Mouse (Mus musculus): ENCODE data around the gene Nos1ap.
A peak's percentile ranks its signal among the peaks of the same experiment; 100 is the strongest.

Nos1ap gene

GRCm38 (mm10) chr1:170419961-170420360 is 169.7 kb downstream of the Nos1ap start:
- no peak for DNase-seq (ENCODE audit: low spot score in 2 of 2)

GRCm38 (mm10) chr1:170418131-170418530 is 171.5 kb downstream of the Nos1ap start:
- no peak for DNase-seq (ENCODE audit: low spot score in 2 of 2)

- no peak for DNase-seq (ENCODE audit: low spot score in 2 of 2)
Observed at GRCm38 (mm10) chr1:170416967-170417366, 172.7 kb downstream of the Nos1ap start.

- no peak for DNase-seq (ENCODE audit: low spot score in 2 of 2)
Observed at GRCm38 (mm10) chr1:170416206-170416605, 173.5 kb downstream of the Nos1ap start.

GRCm38 (mm10) chr1:170415395-170415794 is 174.3 kb downstream of the Nos1ap start:
- no peak for DNase-seq (ENCODE audit: low spot score in 2 of 2)

- DNase-seq (ENCODE audit: low spot score in 2 of 2): no peak
Observed at GRCm38 (mm10) chr1:170410402-170411191, 179.1 kb downstream of the Nos1ap start.

- no peak for DNase-seq (ENCODE audit: low spot score in 2 of 2)
Observed at GRCm38 (mm10) chr1:170409091-170409490, 180.6 kb downstream of the Nos1ap start.

GRCm38 (mm10) chr1:170406921-170407320 is 182.7 kb downstream of the Nos1ap start:
- DNase-seq (ENCODE audit: low spot score in 2 of 2): no peak

GRCm38 (mm10) chr1:170405152-170405551 is 184.5 kb downstream of the Nos1ap start:
- no peak for DNase-seq (ENCODE audit: low spot score in 2 of 2)

GRCm38 (mm10) chr1:170402682-170403081 is 187.0 kb downstream of the Nos1ap start:
- DNase-seq (ENCODE audit: low spot score in 2 of 2): no peak

GRCm38 (mm10) chr1:170398866-170399265 is 190.8 kb downstream of the Nos1ap start:
- no peak for DNase-seq (ENCODE audit: low spot score in 2 of 2)

- DNase-seq (ENCODE audit: low spot score in 2 of 2): no peak
Observed at GRCm38 (mm10) chr1:170395101-170395500, 194.6 kb downstream of the Nos1ap start.

- DNase-seq (ENCODE audit: low spot score in 2 of 2): no peak
Observed at GRCm38 (mm10) chr1:170394641-170395040, 195.0 kb downstream of the Nos1ap start.

GRCm38 (mm10) chr1:170392771-170393728 is 196.6 kb downstream of the Nos1ap start:
- DNase-seq (ENCODE audit: low spot score in 2 of 2): no peak

GRCm38 (mm10) chr1:170387180-170387912 is 202.3 kb downstream of the Nos1ap start:
- DNase-seq (ENCODE audit: low spot score in 2 of 2): peak; percentile 82 to 91

GRCm38 (mm10) chr1:170385416-170385815 is 204.2 kb downstream of the Nos1ap start:
- DNase-seq (ENCODE audit: low spot score in 2 of 2): no peak

GRCm38 (mm10) chr1:170383530-170383929 is 206.1 kb downstream of the Nos1ap start:
- no peak for DNase-seq (ENCODE audit: low spot score in 2 of 2)

- no peak for DNase-seq (ENCODE audit: low spot score in 2 of 2)
Observed at GRCm38 (mm10) chr1:170381457-170381856, 208.2 kb downstream of the Nos1ap start.

GRCm38 (mm10) chr1:170380505-170380904 is 209.2 kb downstream of the Nos1ap start:
- DNase-seq (ENCODE audit: low spot score in 2 of 2): no peak

GRCm38 (mm10) chr1:170375721-170376120 is 213.9 kb downstream of the Nos1ap start:
- no peak for DNase-seq (ENCODE audit: low spot score in 2 of 2)

- no peak for DNase-seq (ENCODE audit: low spot score in 2 of 2)
Observed at GRCm38 (mm10) chr1:170373750-170374149, 215.9 kb downstream of the Nos1ap start.
